ENCODE assay signal across 16 mouse cellular contexts in genomic region chr11:105373881-105374280, GRCm38 (mm10).
DNase-seq lines count a peak whose midpoint lies in the region; ATAC-seq lines count a peak whose summit lies in the region.
"Had no signal": no experiment of that assay in that cellular context is flagged by ENCODE, and none has a peak within 500 bp of the region (broad histone marks: within the 10 kb centered on the region; RNA-seq: fewer than 3 reads in every experiment).

No protein-coding gene starts in this region.

- H3K4me1 ChIP-seq in heart, embryonic 14.5 days (ENCODE audit: control insufficient read depth in 2 of 2, insufficient read depth in 2 of 2, low read length in 2 of 2), result peaks cover 24 to 28% of the 10 kb centered on the region in 2 experiments
- H3K4me1 ChIP-seq in megakaryocyte, embryonic 14.5 days, result peaks cover 90% of the 10 kb centered on the region

- intact Hi-C loops in heart, postnatal 36 days (cut with DNase I), result no loop called here

- DNase-seq in adrenal gland, adult (ENCODE audit: inconsistent age in 2 of 2, low spot score in 1 of 2), result peak; percentile 58 to 69
- no peak for DNase-seq in adrenal gland, adult 18-20 months (ENCODE audit: low spot score in 2 of 2)
- DNase-seq in heart, postnatal 36 days, result no peak
- no peak for DNase-seq in MN1 (ENCODE audit: low spot score)
- no peak for DNase-seq in right cerebral cortex, postnatal 4 days
- DNase-seq: cerebellum, postnatal 14 days; embryo, embryonic 11 days; gastrocnemius, postnatal 10 days; midbrain, embryonic 14.5 days; thymus, postnatal 25 days had no signal

- peak overlapping the region; percentile 51 to 86 for H3K27ac ChIP-seq in heart, embryonic 14.5 days (replicated peaks in 1 of 2; ENCODE audit: control insufficient read depth in 1 of 2, insufficient read depth in 1 of 2, low read depth in 2 of 2, low read length in 2 of 2)
- H3K27ac ChIP-seq: hindbrain, embryonic 10.5 days had no signal

- H3K9ac ChIP-seq in heart, embryonic 14.5 days (ENCODE audit: low read length), result no peak overlapping the region
- H3K9ac ChIP-seq: lung, embryonic 15.5 days had no signal

- no peaks in the 10 kb centered on the region for H3K27me3 ChIP-seq in heart, embryonic 14.5 days (ENCODE audit: control insufficient read depth, insufficient read depth, low read length)
- no peaks in the 10 kb centered on the region for H3K27me3 ChIP-seq in megakaryocyte, embryonic 14.5 days (replicated peaks)
- H3K27me3 ChIP-seq: lung, embryonic 15.5 days had no signal

- WGBS in heart, embryonic 14.5 days, result 40% methylated on average over 8 of the region's 8 CpGs

- ATAC-seq in heart, embryonic 14.5 days (ENCODE audit: insufficient number of reproducible peaks, insufficient read depth, low FRiP score, low read depth), result no peak
- no peak for ATAC-seq in megakaryocyte, adult 5-6 weeks (ENCODE audit: poor library complexity, severe bottlenecking)
- ATAC-seq: CD4-positive, CD25-positive, alpha-beta regulatory T cell, adult 4 months had no signal

- no peak overlapping the region for H3K4me2 ChIP-seq in heart, embryonic 14.5 days (ENCODE audit: low read length)
- H3K4me2 ChIP-seq: lung, embryonic 15.5 days had no signal

- H3K36me3 ChIP-seq in heart, embryonic 14.5 days (ENCODE audit: control insufficient read depth, insufficient read depth, low read length), result no peaks in the 10 kb centered on the region
- peaks cover 4% of the 10 kb centered on the region for H3K36me3 ChIP-seq in megakaryocyte, embryonic 14.5 days (replicated peaks; ENCODE audit: low read length)
- H3K36me3 ChIP-seq: hindbrain, embryonic 10.5 days; lung, embryonic 15.5 days had no signal

- no peaks in the 10 kb centered on the region for H3K9me3 ChIP-seq in heart, embryonic 14.5 days (ENCODE audit: control insufficient read depth, low read length)
- no peaks in the 10 kb centered on the region for H3K9me3 ChIP-seq in megakaryocyte, embryonic 14.5 days
- H3K9me3 ChIP-seq: hindbrain, embryonic 10.5 days; lung, embryonic 15.5 days had no signal

- no peak overlapping the region for H3K4me3 ChIP-seq in heart, embryonic 14.5 days (ENCODE audit: control insufficient read depth in 1 of 2, insufficient read depth in 1 of 2, low read depth in 1 of 2, low read length in 2 of 2)
- H3K4me3 ChIP-seq in megakaryocyte, embryonic 14.5 days (replicated peaks), result peak overlapping the region; percentile 19
- H3K4me3 ChIP-seq: hindbrain, embryonic 10.5 days; lung, embryonic 15.5 days had no signal

Comparison
In these comparisons a context has a peak if more than half of its experiments do, and no peak if none do; other contexts are left out.
1. DNase-seq: peak in adrenal gland, adult (2 of 2); none in adrenal gland, adult 18-20 months (0 of 2), heart, postnatal 36 days (0 of 2), MN1 (single experiment) and right cerebral cortex, postnatal 4 days (single experiment).